Mouse (Mus musculus): ENCODE measurements around the gene Olfr954. TPM values are rescaled to one million over a fixed set of nuclear protein-coding genes. Genes with fewer than 3 reads are reported as not detected.

The Olfr954 gene
- polyA plus RNA-seq (2012): not detected in 2 replicates

DNA sequence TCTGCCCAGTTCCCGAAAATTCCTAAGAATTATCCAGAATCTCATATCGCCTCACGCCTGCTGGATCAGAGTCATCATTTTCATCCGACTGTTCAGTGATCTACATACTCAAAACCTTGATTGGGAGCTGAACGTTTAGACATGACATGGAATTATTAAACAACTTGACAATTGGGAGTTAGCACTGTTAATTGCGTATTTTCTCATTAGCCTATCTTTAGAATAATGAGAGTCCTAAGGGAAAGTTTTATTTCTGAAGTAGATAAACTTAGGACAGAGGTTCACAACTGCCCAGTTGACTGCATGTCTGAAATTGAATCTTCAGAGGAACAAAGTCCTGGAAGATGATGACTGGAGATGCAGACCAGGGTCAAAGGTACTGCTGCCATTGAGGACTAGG lies at the start of gene Olfr954:
Olfr954 (plus strand) TSS at position 301 of the 400 bp plus-strand sequence.
- Histone ChIP-seq H3K9me3 (ENCODE audit: control insufficient read depth, low read length) (no peaks in the 10 kb centered on the region), H3K4me1 (ENCODE audit: control insufficient read depth) (no peaks in the 10 kb centered on the region)
- TF ChIP-seq GATA1 (IDR thresholded peaks at IDR 0.05; ENCODE audit: low read length) (no peak), TAL1 (IDR thresholded peaks at IDR 0.05; ENCODE audit: low read length) (no peak)

DNA sequence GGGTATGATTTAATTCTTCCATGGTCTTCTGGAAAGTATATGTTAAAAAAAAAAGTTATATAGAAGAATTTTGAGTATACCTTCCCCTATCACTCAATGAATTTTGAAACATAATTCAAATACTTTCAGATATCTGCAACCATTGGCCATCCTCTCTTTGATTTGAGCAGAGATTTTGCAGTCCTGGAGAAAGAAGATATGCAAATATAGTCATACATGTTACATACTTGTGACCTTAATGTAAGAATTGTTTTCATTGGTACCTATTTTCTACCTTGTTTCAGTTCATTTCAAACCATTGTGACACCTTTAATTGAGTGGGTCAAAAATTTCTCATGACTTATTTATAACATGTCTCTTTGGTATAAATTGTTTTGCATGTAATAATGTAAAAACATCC lies 29.5 kb upstream of the Olfr954 start, which contains the start of gene Olfr952:
Olfr952 (minus strand) TSS at position 101 of the 400 bp plus-strand sequence.
- no peaks in the 10 kb centered on the region for H3K27me3 ChIP-seq (ENCODE audit: control insufficient read depth)
- no peaks in the 10 kb centered on the region for H3K36me3 ChIP-seq (ENCODE audit: control insufficient read depth)

More for the DNA sequence above, at the start of gene Olfr954:
- Histone ChIP-seq H3K4me3 (replicated peaks) (no peak within 1 kb of the TSS), H3K36me3 (ENCODE audit: control insufficient read depth) (no peaks in the 10 kb centered on the region), H3K27me3 (ENCODE audit: control insufficient read depth) (no peaks in the 10 kb centered on the region)

DNA sequence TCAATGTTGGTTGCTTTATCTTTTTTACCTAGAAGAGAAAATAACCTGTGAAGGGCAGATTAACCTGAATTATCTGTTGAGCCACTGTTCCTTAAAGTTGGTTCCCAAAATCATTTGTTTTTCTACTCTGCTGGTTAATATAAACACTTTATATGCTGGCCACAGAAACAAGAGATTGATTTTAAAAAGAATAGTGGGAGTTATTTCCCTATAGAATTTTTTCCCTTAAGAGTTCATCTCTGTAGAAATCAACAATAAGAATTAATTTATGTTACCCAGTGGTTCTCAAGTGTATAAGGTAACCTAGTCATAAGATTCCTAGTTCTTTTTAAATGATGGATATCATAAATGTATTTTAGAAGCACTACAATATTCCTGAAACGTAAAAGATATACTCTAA lies 15.3 kb downstream of the Olfr954 start, which contains the start of gene Olfr955:
Olfr955 (minus strand) TSS at position 101 of the 400 bp plus-strand sequence.
- Histone ChIP-seq H3K36me3 (ENCODE audit: control insufficient read depth) (no peaks in the 10 kb centered on the region), H3K9me3 (ENCODE audit: control insufficient read depth, low read length) (no peaks in the 10 kb centered on the region), H3K4me3 (replicated peaks) (no peak within 1 kb of the TSS), H3K4me1 (ENCODE audit: control insufficient read depth) (no peaks in the 10 kb centered on the region), H3K27me3 (ENCODE audit: control insufficient read depth) (no peaks in the 10 kb centered on the region)
- TF ChIP-seq TAL1 (IDR thresholded peaks at IDR 0.05; ENCODE audit: low read length): no peak
- TF ChIP-seq GATA1 (IDR thresholded peaks at IDR 0.05; ENCODE audit: low read length): no peak

More for the DNA sequence above, 29.5 kb upstream of the Olfr954 start, which contains the start of gene Olfr952:
- TF ChIP-seq GATA1 (IDR thresholded peaks at IDR 0.05; ENCODE audit: low read length) (no peak), TAL1 (IDR thresholded peaks at IDR 0.05; ENCODE audit: low read length) (no peak)
- H3K4me1 ChIP-seq (ENCODE audit: control insufficient read depth): no peaks in the 10 kb centered on the region
- H3K9me3 ChIP-seq (ENCODE audit: control insufficient read depth, low read length): no peaks in the 10 kb centered on the region
- H3K4me3 ChIP-seq (replicated peaks): no peak within 1 kb of the TSS

DNA sequence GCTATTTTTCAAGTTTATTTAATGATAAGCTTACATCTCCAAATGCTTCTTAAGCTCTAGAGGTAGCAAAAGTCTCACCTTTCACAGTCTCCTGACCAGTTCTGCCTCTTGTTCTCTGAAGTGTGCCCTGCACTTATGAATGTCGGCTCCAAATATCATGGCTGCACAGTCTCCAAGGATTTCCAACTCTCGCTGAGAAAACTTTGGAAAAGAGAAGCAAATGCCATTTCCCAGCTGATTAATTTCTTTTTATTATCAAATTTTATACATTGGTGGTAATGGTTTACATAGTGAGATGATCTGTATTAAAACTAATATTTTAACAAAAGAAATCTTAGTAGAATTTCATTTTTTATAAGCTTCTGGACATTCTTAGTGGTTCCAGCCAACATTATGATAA lies 37.4 kb downstream of the Olfr954 start, which contains the start of gene Olfr44:
Olfr44 (minus strand) TSS at position 101 of the 400 bp plus-strand sequence.
- Histone ChIP-seq H3K9me3 (ENCODE audit: control insufficient read depth, low read length) (no peaks in the 10 kb centered on the region), H3K27me3 (ENCODE audit: control insufficient read depth) (no peaks in the 10 kb centered on the region)
- TF ChIP-seq TAL1 (IDR thresholded peaks at IDR 0.05; ENCODE audit: low read length) (no peak), GATA1 (IDR thresholded peaks at IDR 0.05; ENCODE audit: low read length) (no peak)

DNA sequence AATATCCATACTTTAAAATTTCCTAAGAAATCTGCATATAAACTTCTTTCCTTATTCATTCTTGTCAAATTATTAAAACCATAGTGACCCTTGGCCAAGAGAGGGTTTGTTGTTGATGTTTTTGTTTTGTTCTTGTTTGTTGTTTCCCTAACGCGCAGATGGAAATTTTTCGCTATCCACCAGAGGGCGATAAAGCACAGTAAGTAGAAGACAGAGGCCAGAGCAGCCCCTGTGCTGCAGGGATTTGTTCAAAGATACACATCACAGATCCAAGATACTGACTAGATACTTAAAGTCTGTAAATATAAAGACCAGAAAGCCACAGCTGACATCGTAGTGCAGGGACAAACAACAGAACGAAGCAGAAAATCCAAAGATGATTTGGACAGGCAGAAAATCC lies 52.5 kb downstream of the Olfr954 start:
- Histone ChIP-seq H3K9me3 (ENCODE audit: control insufficient read depth, low read length) (no peaks in the 10 kb centered on the region), H3K4me3 (replicated peaks) (no peak overlapping the region), H3K36me3 (ENCODE audit: control insufficient read depth) (no peaks in the 10 kb centered on the region), H3K4me1 (ENCODE audit: control insufficient read depth) (no peaks in the 10 kb centered on the region), H3K27me3 (ENCODE audit: control insufficient read depth) (no peaks in the 10 kb centered on the region)
- TF ChIP-seq TAL1 (IDR thresholded peaks at IDR 0.05; ENCODE audit: low read length): no peak
- TF ChIP-seq GATA1 (IDR thresholded peaks at IDR 0.05; ENCODE audit: low read length): no peak

More for the DNA sequence above, 37.4 kb downstream of the Olfr954 start, which contains the start of gene Olfr44:
- Histone ChIP-seq H3K4me3 (replicated peaks) (no peak within 1 kb of the TSS), H3K36me3 (ENCODE audit: control insufficient read depth) (no peaks in the 10 kb centered on the region), H3K4me1 (ENCODE audit: control insufficient read depth) (no peaks in the 10 kb centered on the region)

DNA sequence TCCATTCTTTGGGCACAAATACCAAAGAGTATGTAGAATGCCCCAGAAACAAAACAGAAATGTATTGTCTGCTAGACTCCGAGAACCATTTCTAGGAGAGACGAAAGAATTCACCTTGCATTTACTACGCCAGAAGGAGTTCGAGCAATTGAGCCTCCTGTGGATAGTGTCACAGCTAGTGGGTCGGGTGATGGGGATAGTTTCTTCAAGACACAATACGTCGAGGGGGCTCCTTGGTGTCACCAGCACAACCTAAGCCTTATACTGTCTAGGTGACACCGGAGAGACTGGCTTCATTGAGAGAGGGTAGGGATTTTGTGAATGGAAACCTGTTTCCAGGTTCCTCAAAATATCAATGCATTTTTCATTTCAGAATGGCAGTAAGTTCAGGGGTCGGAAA lies 52.9 kb downstream of the Olfr954 start:
- Histone ChIP-seq H3K27me3 (ENCODE audit: control insufficient read depth) (no peaks in the 10 kb centered on the region), H3K9me3 (ENCODE audit: control insufficient read depth, low read length) (no peaks in the 10 kb centered on the region), H3K4me1 (ENCODE audit: control insufficient read depth) (no peaks in the 10 kb centered on the region), H3K36me3 (ENCODE audit: control insufficient read depth) (no peaks in the 10 kb centered on the region), H3K4me3 (replicated peaks) (no peak overlapping the region)
- TF ChIP-seq GATA1 (IDR thresholded peaks at IDR 0.05; ENCODE audit: low read length): no peak
- no peak for TF ChIP-seq TAL1 (IDR thresholded peaks at IDR 0.05; ENCODE audit: low read length)

Other genes starting within 250 kb of the Olfr954 start
- not detected in 2 replicates for gene Olfr1537, start 206.7 kb upstream of the Olfr954 start, polyA plus RNA-seq (2012)
- not detected in 2 replicates for gene Olfr945, start 179.9 kb upstream of the Olfr954 start, polyA plus RNA-seq (2012)
- gene Olfr948, start 130.7 kb upstream of the Olfr954 start, polyA plus RNA-seq (2012): not detected in 2 replicates
- not detected in 2 replicates for gene Olfr951, start 69.3 kb upstream of the Olfr954 start, polyA plus RNA-seq (2012)
- gene Olfr952, start 29.6 kb upstream of the Olfr954 start, polyA plus RNA-seq (2012): not detected in 2 replicates
- gene Olfr955, start 15.2 kb downstream of the Olfr954 start, polyA plus RNA-seq (2012): not detected in 2 replicates
- gene Olfr44, start 37.3 kb downstream of the Olfr954 start, polyA plus RNA-seq (2012): not detected in 2 replicates
- not detected in 2 replicates for gene Olfr957, start 59.1 kb downstream of the Olfr954 start, polyA plus RNA-seq (2012)
- gene Olfr958, start 97.4 kb downstream of the Olfr954 start, polyA plus RNA-seq (2012): 0.01 TPM in 1 of 2 replicates, not detected in the other
- not detected in 2 replicates for gene Olfr959, start 118.9 kb downstream of the Olfr954 start, polyA plus RNA-seq (2012)
- gene AW551984, start 147.7 kb downstream of the Olfr954 start, polyA plus RNA-seq (2012): not detected in 2 replicates
- not detected in 2 replicates for gene Olfr148, start 154.0 kb downstream of the Olfr954 start, polyA plus RNA-seq (2012)
- gene Olfr960, start 164.7 kb downstream of the Olfr954 start, polyA plus RNA-seq (2012): not detected in 2 replicates
- not detected in 2 replicates for gene Olfr961, start 188.4 kb downstream of the Olfr954 start, polyA plus RNA-seq (2012)
- gene Olfr963, start 210.5 kb downstream of the Olfr954 start, polyA plus RNA-seq (2012): not detected in 2 replicates

Measured in erythroblast, embryonic 14.5 days (primary cell).